Mouse (Mus musculus): ENCODE measurements at regions not wholly inside any gene's neighbourhood (a gene's known extent, or its start where the extent isn't known, plus 50 kb on each side); places are given as distances from the start of the nearest gene placed in this dataset.

GRCm38 (mm10) chr4:33552856-33553255, 242.7 kb downstream of the Rngtt start:
- no peak for ATAC-seq (ENCODE audit: low FRiP score, low TSS enrichment)
- H3K9me3 ChIP-seq (ENCODE audit: control insufficient read depth, low read length) = no peaks in the 10 kb centered on the region
- no peak overlapping the region for H3K27ac ChIP-seq (replicated peaks)
- H3K36me3 ChIP-seq (ENCODE audit: control insufficient read depth, insufficient read depth, low read length) = no peaks in the 10 kb centered on the region
- no peaks in the 10 kb centered on the region for H3K27me3 ChIP-seq (ENCODE audit: control insufficient read depth, insufficient read depth, low read length)
- H3K9ac ChIP-seq (ENCODE audit: low read length) = no peak overlapping the region
- no peaks in the 10 kb centered on the region for H3K4me1 ChIP-seq (replicated peaks; ENCODE audit: control insufficient read depth, insufficient read depth)
- no peak for TF ChIP-seq CTCF (IDR thresholded peaks at IDR 0.05; ENCODE audit: low read depth)
- no peak for TF ChIP-seq EP300 (optimal IDR thresholded peaks at IDR 0.05)
- no peak overlapping the region for H3K4me3 ChIP-seq (ENCODE audit: low read depth, low read length)
- WGBS = 42% methylated on average over 9 of the region's 9 CpGs
- no peak for DNase-seq (ENCODE audit: low spot score)
- no peak overlapping the region for H3K4me2 ChIP-seq (replicated peaks; ENCODE audit: low read depth)

GRCm38 (mm10) chr4:33554606-33555005, 244.5 kb downstream of the Rngtt start:
- H3K27me3 ChIP-seq (ENCODE audit: control insufficient read depth, insufficient read depth, low read length) = no peaks in the 10 kb centered on the region
- WGBS = 45% methylated on average over 6 of the region's 6 CpGs
- no peak overlapping the region for H3K4me2 ChIP-seq (replicated peaks; ENCODE audit: low read depth)
- H3K4me1 ChIP-seq (replicated peaks; ENCODE audit: control insufficient read depth, insufficient read depth) = no peaks in the 10 kb centered on the region
- H3K27ac ChIP-seq (replicated peaks) = no peak overlapping the region
- no peak overlapping the region for H3K4me3 ChIP-seq (ENCODE audit: low read depth, low read length)
- no peaks in the 10 kb centered on the region for H3K9me3 ChIP-seq (ENCODE audit: control insufficient read depth, low read length)
- DNase-seq (ENCODE audit: low spot score) = no peak
- H3K36me3 ChIP-seq (ENCODE audit: control insufficient read depth, insufficient read depth, low read length) = no peaks in the 10 kb centered on the region
- H3K9ac ChIP-seq (ENCODE audit: low read length) = no peak overlapping the region
- ATAC-seq (ENCODE audit: low FRiP score, low TSS enrichment) = no peak
- no peak for TF ChIP-seq EP300 (optimal IDR thresholded peaks at IDR 0.05)
- no peak for TF ChIP-seq CTCF (IDR thresholded peaks at IDR 0.05; ENCODE audit: low read depth)

- Histone ChIP-seq H3K4me3 (ENCODE audit: low read depth, low read length) (no peak overlapping the region), H3K27me3 (ENCODE audit: control insufficient read depth, insufficient read depth, low read length) (no peaks in the 10 kb centered on the region), H3K27ac (replicated peaks) (no peak overlapping the region), H3K4me2 (replicated peaks; ENCODE audit: low read depth) (no peak overlapping the region), H3K9me3 (ENCODE audit: control insufficient read depth, low read length) (no peaks in the 10 kb centered on the region), H3K4me1 (replicated peaks; ENCODE audit: control insufficient read depth, insufficient read depth) (no peaks in the 10 kb centered on the region), H3K36me3 (ENCODE audit: control insufficient read depth, insufficient read depth, low read length) (no peaks in the 10 kb centered on the region), H3K9ac (ENCODE audit: low read length) (no peak overlapping the region)
- 23% methylated on average over 14 of the region's 14 CpGs for WGBS
- TF ChIP-seq CTCF (IDR thresholded peaks at IDR 0.05; ENCODE audit: low read depth) (no peak), EP300 (optimal IDR thresholded peaks at IDR 0.05) (no peak)
- DNase-seq (ENCODE audit: low spot score) (no peak), ATAC-seq (ENCODE audit: low FRiP score, low TSS enrichment) (no peak)
These were observed 245.3 kb downstream of the Rngtt start for GRCm38 (mm10) chr4:33555231-33555933.

- WGBS = 64% methylated on average over 12 of the region's 12 CpGs
- H3K9ac ChIP-seq (ENCODE audit: low read length) = no peak overlapping the region
These were observed 245.9 kb downstream of the Rngtt start for GRCm38 (mm10) chr4:33555966-33556365.

GRCm38 (mm10) chr4:33556661-33557540, 246.8 kb downstream of the Rngtt start:
- no peak overlapping the region for H3K9ac ChIP-seq (ENCODE audit: low read length)
- WGBS = 75% methylated on average over 12 of the region's 12 CpGs
- no peak overlapping the region for H3K4me2 ChIP-seq (replicated peaks; ENCODE audit: low read depth)
- ATAC-seq (ENCODE audit: low FRiP score, low TSS enrichment) (no peak), DNase-seq (ENCODE audit: low spot score) (no peak)
- no peak overlapping the region for H3K27ac ChIP-seq (replicated peaks)
- no peaks in the 10 kb centered on the region for H3K4me1 ChIP-seq (replicated peaks; ENCODE audit: control insufficient read depth, insufficient read depth)
- no peaks in the 10 kb centered on the region for H3K9me3 ChIP-seq (ENCODE audit: control insufficient read depth, low read length)
- no peaks in the 10 kb centered on the region for H3K36me3 ChIP-seq (ENCODE audit: control insufficient read depth, insufficient read depth, low read length)
- H3K4me3 ChIP-seq (ENCODE audit: low read depth, low read length) = no peak overlapping the region
- no peaks in the 10 kb centered on the region for H3K27me3 ChIP-seq (ENCODE audit: control insufficient read depth, insufficient read depth, low read length)
- no peak for TF ChIP-seq EP300 (optimal IDR thresholded peaks at IDR 0.05)
- TF ChIP-seq CTCF (IDR thresholded peaks at IDR 0.05; ENCODE audit: low read depth) = peak; percentile 42

More at GRCm38 (mm10) chr4:33555966-33556365, 245.9 kb downstream of the Rngtt start:
- Histone ChIP-seq H3K4me3 (ENCODE audit: low read depth, low read length) (no peak overlapping the region), H3K27ac (replicated peaks) (no peak overlapping the region), H3K9me3 (ENCODE audit: control insufficient read depth, low read length) (no peaks in the 10 kb centered on the region), H3K4me2 (replicated peaks; ENCODE audit: low read depth) (no peak overlapping the region), H3K36me3 (ENCODE audit: control insufficient read depth, insufficient read depth, low read length) (no peaks in the 10 kb centered on the region), H3K4me1 (replicated peaks; ENCODE audit: control insufficient read depth, insufficient read depth) (no peaks in the 10 kb centered on the region), H3K27me3 (ENCODE audit: control insufficient read depth, insufficient read depth, low read length) (no peaks in the 10 kb centered on the region)
- ATAC-seq (ENCODE audit: low FRiP score, low TSS enrichment) (no peak), DNase-seq (ENCODE audit: low spot score) (no peak)
- TF ChIP-seq EP300 (optimal IDR thresholded peaks at IDR 0.05) (no peak), CTCF (IDR thresholded peaks at IDR 0.05; ENCODE audit: low read depth) (no peak)

GRCm38 (mm10) chr4:33570274-33570673, 260.2 kb downstream of the Rngtt start:
- H3K4me1 ChIP-seq (replicated peaks; ENCODE audit: control insufficient read depth, insufficient read depth) = no peaks in the 10 kb centered on the region
- no peak for ATAC-seq (ENCODE audit: low FRiP score, low TSS enrichment)
- H3K36me3 ChIP-seq (ENCODE audit: control insufficient read depth, insufficient read depth, low read length) = no peaks in the 10 kb centered on the region
- no peak overlapping the region for H3K9ac ChIP-seq (ENCODE audit: low read length)
- TF ChIP-seq CTCF (IDR thresholded peaks at IDR 0.05; ENCODE audit: low read depth) = no peak
- TF ChIP-seq EP300 (optimal IDR thresholded peaks at IDR 0.05) = no peak
- H3K4me3 ChIP-seq (ENCODE audit: low read depth, low read length) = no peak overlapping the region
- no peak overlapping the region for H3K4me2 ChIP-seq (replicated peaks; ENCODE audit: low read depth)
- 87% methylated on average over 5 of the region's 5 CpGs for WGBS
- DNase-seq (ENCODE audit: low spot score) = no peak
- H3K27me3 ChIP-seq (ENCODE audit: control insufficient read depth, insufficient read depth, low read length) = no peaks in the 10 kb centered on the region
- no peak overlapping the region for H3K27ac ChIP-seq (replicated peaks)
- H3K9me3 ChIP-seq (ENCODE audit: control insufficient read depth, low read length) = no peaks in the 10 kb centered on the region
